Mouse (Mus musculus): ENCODE measurements around the gene Sun5.
A peak's percentile ranks its signal among the peaks of the same experiment; 100 is the strongest.

Sun5 gene

DNA sequence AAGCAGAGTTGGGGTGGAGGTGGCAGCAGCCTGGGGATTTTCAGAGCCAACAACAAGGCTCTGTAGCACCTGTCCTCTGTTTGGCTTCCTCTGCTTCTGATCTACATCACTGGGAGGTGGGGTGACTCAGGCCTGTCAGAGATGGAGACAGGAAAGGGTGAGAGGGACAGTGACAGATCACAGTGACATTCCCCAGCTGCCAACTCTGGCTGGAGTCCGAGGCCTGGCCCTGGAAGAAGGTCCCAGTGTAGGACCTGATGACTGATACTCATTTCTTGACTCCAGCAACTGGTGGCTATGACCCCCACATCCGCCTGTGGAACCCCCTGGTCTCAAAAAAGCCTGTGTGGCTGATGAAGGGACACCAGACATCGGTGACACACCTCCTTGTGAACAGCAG is 61.0 kb downstream of the Sun5 start:
- no peak for DNase-seq (ENCODE audit: low read depth, low spot score)

DNA sequence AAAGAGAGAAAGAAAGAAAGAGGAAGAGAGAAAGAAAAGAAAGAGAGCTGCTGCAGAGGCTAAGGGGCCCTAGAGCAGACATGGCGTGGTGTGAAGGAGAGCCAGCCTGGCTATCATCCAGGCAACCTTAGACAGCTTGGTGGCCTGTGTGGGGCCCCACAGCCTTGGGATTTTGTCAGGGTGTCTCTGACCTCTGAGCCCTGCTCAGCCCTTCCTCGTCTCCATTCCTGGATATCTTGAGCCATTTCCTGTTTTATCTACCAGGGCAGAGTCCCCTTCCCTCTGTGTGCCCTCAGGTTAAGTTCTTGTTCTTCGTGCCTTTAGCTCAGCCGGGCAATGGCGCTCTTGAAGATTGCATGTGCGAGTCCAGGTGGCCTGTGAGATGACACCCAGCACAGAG is 62.0 kb downstream of the Sun5 start:
- no peak for DNase-seq (ENCODE audit: low read depth, low spot score)

DNA sequence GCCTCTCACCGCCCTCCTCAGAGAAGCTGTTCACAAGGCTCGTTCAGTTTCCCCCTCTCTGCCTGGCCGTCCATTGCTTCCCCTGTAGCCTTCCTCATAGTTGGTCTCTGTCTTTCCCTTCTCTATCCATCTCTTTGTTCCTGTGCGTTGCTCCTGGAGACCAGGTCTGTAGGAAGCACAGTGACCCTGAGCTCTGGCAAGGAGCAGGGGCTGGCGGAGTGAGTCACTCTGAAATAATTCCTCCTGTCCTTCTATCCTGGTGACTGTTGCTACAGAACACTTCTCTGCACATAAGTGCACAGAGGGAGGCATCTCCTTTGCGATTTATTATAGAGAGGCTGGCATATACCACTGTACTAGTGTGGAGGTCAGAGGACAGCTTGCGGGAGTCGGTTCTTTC is 62.7 kb downstream of the Sun5 start:
- DNase-seq (ENCODE audit: low read depth, low spot score), result no peak

DNA sequence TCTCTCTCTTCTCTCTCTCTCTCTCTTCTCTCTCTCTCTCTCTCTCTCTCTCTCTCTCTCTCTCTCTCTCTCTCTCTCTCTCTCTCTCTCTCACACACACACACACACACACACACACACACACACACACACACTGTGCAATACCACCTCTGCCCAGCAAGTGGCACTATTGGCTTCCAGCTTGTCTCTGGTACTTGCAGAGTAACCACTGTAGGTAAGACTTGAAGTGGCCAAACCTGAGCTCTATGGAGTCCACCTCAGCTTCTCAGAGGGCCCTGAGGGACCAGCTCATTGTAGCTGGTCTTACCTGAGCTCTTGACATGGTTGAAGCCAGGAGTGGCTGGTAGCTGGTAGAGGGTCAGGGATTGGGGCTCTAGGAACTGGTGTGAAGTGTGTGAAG is 63.4 kb downstream of the Sun5 start:
- peak; percentile 68 for DNase-seq (ENCODE audit: low read depth, low spot score)
